Mouse (Mus musculus) erythroid progenitor cell, adult 5-6 weeks (primary cell): Measurements from ENCODE around the gene Ugt1a6a. TPM values are rescaled to one million over a fixed set of nuclear protein-coding genes. Genes with fewer than 3 reads are reported as not detected.
"Not testable (repeated sequence)": the region's sequence is repeated elsewhere in the genome, so short reads cannot be mapped to it uniquely, and the experiment has no call there.

Experiments used
- ATAC-seq: replicated peaks from 2 replicates; pipeline ENCODE4 v1.8.0; 2016; ENCODE audit warnings: moderate number of reproducible peaks, mild to moderate bottlenecking, moderate TSS enrichment, inconsistent platforms; ENCODE audit not compliant: poor library complexity, low FRiP score, severe bottlenecking
- total RNA-seq, 2 experiments: library from RNA; stranded (forward) in 1 of 2; stranded (reverse) in 1 of 2; fragments of 150-400 nt in 1 of 2; fragments of 186-747, 209-891 nt in 1 of 2; gene quantifications; 2 replicates each; pipeline versions ENCODE4 v1.2.3 to v1.2.4; 2015 to 2017; ENCODE audit warnings: low replicate concordance in 2 of 2

The Ugt1a6a gene
- total RNA-seq, 2 experiments from 2014 or later = 5.9 TPM; not detected in 1

DNA sequence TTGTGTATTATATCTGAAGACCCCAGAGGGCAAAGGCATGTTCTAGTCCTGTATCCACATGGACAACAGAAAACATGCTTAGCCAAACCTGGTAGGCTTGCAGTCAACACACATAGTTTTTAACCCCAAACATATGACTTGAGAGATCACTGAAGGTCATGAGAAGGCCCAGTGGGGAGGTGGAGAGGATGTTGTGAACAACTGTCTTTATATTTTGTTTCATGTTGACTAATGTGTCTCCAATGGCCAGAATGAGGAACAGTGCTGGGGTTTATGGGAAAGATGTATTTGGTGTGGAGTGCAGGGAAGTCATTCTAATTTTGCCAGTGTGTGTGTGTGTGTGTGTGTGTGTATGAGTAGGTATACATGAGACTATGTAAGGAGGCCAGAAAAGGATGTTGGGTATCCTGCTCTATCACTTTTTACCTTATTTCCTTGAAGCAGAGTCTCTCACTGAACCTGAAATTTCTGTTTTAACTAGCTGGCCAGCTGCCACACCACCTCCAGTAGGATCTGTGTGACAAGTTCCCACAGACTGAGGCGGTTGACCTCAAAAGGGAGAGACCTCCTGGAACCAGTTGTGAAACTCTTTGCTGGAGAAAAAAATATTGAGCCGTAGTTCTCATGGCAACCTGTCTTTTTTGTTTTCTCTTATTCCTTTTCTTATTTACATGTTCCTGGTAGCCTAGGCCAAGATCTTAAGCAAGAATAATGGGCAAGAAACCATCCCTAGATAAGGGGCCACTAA is 89.6 kb downstream of the Ugt1a6a start:
- ATAC-seq = no peak

DNA sequence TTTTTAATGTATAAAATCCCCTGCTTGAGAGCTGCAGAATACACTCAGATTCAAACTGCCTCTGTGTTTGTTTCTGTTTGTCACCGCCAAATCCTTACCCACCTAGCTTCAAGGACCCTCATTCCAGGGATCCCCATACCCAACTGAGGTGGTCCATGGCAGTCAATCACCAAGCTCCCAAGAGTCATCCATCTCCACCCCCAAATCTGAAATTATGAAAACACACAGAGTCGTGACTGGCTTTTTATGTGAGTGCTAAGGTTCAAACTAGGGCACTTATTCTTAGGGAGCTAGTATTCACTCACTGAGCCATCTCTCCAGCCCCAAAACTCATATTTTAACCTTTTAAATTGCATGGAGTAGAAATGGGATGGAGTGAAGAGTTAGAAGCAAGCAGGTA is 90.7 kb downstream of the Ugt1a6a start:
- not testable (repeated sequence) for ATAC-seq

DNA sequence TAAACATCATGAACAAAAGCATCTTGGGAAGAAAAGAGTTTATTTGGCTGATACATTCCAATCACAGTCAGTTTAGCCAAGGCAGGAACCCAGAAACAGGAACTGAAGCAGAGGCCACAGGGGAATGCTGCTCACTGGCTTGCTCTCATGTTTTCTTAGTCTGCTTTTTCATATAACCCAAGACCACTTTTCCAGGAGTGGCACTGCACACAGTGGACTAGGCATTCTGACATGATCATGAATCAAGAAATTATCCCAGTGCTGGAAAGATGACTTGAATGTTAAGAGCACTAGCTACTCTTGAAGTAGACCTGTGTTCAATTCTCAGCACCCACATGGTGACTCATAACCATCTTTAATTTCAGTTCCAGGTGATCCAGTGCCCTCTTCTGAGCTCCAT is 91.1 kb downstream of the Ugt1a6a start:
- ATAC-seq = no peak

DNA sequence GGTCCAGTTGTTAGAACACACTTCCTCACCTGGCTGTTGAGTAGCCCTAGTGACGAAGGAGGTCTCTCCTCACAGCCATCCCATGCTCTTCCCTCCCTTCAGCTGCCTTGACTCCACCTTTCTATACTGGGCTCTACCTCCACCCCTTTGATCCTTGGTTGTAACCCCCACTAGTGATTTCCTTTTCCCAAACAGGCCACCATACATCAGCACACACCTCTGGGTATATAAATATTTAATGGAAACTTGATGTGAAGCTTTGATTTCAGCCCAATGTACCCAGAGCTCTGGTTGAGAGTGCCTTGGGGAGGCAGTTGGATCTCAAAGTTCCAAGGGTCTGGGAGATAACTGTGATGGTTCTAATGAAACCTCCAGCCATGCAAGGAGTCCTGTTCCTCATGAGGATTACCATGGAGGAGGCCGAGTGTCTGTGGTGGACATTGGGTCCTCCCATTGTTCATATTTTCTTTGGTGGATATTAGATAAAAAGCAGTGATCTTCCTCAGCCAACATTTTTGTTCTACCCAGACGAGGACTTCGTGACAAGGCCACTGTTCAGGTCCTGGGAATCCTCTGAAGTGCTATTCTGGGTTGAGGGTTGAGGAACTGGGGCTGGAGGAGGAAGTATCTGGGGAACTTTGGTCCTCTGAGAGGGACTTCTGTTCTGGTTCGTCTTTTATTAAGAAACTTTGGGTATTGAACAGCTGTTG is 92.2 kb downstream of the Ugt1a6a start, which contains the start of gene Mroh2a:
Mroh2a (plus strand) TSS at position 317 of the 710 bp plus-strand sequence.
- no peak for ATAC-seq

DNA sequence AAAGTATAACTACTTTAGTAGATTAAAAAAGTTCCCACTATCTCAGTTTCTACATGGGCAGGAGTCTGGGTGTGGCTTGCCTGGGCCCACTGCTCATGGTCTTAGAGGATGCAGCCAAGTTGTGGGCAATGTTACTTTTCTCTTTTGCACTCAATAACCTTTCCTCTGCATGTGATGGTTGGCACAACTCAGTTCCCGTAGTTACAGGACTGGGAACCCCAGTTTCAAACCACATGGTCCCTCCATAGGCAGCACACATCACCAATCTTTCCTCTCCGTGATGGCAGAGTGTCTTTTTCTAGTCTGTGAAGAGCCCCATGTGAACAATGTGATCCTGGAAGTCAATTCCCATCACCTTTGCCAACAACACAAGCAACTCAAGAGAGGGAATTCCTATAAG is 92.9 kb downstream of the Ugt1a6a start:
- 0 out of 2 replicates have a peak, but pooled peaks have one; percentile 18 for ATAC-seq

DNA sequence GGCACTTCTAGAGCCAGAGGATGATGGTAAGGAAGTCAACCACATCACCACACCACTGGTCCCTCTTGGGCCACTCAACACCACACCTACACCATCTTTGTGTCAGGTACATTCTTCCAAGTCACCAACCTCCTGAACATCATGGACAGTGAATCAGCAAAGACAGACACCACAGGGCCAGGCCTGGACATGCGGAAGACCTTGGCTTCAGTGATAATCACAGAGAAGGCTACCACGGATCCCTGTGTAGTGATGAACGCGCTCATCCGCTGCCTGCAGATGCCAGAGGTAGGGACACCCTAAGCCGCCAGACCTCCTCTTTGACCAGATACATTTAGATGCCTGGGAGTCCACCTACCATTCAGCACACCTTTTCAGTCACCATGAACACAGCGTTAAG is 93.5 kb downstream of the Ugt1a6a start:
- ATAC-seq = no peak

DNA sequence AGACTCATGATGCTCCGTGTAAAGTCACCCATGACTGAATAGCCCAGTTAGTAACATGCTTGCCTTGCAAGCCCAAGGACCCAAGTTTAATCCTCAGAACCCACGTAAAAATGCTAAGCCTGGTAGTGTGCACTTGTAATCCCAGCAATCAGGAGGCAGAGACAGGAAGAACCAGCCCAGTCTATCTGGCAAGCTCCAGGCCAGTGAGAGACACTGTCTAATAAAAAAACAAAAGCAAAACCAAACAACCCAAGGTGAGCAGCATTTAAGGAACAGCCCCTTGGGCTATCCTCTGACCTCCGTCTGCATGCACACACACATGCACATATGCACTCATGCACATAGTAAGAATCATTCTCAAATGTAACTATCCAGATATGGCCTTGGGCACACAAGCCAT is 95.0 kb downstream of the Ugt1a6a start:
- no peak for ATAC-seq

DNA sequence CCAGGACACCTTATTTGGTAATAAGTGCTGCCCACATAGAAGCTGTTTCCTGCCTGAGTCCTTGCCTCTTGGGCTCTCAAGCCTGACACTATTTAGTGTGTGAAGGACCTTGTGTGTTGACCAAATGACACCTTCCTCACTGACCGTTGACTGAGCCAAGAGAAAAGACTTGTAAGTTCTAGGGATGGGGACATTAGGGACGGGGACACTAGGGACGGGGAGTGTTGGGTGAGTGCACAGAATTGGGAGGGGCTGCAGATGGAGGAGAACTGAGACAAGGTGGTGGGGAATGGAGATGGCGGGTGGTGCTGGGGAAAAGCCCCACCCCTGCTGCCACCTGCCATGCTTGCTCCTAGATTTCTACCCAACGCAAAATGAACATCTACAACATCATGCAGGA is 95.4 kb downstream of the Ugt1a6a start:
- no peak for ATAC-seq

DNA sequence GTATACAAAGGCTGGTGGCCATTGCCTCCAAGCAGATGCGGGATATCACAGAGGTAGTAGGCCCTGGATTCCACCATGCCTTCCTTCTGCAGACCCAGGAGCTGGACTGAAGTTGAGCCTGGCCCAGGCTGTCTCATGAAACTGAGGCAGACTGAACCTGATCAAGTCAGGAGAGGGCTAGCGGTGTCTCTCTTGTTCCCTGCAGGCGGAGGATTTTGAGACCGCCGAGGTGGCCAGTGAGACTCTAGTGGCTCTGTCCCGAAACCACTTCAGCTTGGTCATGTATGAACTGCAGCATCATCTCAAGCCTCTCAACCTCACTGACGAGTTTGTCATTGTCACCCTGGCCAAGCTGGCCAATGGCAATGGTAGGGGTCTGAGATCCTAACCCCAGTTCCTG is 95.8 kb downstream of the Ugt1a6a start:
- no peak for ATAC-seq

DNA sequence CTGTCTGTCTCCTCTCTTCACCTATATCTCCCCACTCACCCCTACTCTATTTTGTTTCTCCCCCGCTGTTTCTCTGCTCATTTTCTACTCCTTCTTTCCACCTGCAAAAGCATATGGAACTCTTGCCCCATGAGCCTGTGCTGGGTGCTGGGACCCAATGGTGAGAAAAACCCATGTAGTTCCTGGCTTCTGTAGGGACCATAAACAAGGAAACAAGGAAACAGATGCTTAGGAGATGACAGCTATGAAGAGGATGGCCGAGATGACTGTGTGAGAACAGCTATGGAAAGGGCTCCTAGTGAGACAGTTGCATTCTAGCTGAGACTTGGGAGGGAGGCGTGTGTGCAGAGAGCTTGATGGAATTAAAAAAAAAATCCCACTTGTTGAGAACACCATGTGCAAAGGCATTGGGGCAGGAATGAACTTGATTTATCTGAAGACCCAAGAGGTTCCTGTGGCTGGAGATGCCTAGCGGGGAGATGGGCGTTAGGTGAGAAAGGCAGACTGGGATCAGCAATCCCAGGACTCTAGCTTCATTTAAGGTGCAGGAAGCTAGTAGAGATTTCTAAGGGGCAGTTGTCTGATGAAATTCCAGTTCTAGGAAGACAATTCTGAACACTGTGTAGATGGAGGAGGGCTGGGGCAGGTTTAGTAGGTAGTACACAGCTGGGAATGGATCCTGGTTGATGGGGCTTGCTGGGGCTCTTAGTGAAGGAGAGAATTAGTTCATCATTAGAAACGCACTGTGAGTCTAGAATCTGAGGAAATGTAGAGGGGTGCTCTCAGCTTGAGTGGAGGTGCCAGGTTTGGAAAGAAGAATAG is 96.6 kb downstream of the Ugt1a6a start:
- ATAC-seq = no peak

DNA sequence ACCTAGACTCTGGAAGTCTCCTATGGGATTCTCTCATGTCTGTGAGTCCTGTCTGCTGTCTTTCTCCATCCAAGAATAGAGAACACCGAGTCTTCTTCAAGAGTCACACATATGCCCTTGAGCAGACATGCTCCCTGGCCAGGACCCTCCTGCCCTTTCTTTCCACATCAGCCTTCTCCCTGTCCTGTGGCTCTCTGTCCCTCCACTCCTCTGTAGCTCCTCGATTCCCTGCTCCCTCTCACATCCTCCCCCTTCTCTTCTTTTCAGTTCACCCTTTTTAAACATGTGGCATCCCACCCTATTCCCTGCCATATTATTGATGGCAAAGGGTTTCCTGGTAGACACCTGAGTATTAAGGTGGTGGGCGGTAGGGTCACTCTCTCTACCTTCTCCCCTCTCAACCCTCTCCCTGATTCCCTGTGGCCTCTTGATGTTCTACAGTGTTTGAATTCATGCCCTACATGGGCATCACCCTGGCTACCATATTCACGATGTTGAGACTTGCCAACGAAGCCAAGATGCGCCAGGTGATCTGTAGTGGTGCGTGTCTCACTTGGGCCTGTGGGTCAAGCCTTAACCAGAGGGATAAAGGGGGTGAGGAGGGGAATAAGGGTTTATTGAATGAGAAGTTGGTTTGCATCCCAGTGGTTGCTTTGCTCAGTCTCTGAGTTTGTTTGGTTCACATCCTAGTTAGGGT is 97.3 kb downstream of the Ugt1a6a start:
- no peak for ATAC-seq

DNA sequence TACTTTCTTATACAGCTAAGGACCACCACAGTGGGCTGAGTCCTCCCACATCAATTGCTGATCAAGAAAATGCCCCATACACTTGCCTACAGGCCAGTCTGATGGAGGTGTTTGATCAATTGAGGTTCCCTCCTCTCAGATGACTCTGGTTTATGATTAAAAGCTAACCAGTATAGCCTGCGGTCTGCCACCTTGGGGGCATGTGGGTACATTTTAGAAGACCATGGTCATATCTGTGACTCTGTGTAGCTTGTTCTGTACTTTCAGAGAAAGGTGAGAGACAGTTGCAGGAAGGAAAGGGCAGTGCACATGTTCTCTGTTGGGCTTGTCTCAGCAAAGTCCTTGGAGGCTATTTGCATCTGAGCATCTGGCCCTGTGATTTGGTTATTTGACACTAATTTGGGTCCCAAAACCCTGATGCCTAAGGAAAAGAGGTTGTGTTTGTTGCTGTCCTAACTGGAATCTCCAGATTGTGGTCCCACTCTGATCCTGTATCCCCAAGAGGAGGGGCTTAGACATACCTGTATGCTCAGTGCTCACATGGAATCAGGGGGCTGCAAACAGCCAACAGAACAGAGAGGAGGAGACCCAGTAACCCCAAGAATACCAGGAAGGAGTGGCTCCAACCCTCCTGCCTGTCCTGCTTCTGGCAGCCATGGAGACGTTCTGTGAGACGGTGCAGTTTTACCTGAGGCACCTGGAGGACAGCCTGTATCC is 98.2 kb downstream of the Ugt1a6a start:
- ATAC-seq = no peak

DNA sequence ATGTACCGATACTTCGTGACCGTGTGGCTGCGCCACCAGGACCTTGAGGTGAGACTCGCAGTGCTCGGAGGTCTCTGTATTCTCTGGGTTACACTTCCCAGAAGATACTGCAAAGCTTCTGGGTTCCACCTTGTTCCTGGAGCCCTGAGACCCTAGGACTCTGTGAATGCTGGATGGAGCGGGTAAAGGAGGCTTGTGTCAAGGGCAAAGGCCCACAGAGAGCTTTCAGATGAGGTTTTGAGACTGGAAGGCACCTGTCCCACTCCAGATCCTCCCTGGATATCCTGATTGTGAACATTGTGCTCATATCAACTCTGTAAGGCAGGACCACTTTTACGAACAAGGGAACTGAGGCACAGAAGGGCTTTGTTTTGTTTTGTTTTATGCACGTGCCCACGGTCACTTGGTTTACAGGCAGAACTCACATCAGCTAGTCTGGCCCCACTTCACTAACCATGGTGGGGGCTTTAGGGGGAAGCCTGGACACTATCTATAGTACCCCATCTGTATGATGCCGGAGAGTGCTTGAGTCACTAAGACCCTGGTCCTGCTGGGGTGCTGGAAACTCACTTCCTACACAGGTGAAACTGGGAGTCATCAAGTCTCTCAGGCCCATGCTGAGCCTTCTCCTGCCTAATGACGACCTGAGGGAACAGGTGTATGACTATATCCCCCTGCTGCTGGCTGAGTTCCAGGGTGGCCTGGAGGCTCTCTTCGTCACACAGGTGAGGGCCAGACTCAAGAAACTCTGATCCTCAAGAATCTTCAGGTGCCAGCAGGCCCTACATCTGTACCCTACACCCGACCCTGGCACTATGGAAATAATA is 99.0 kb downstream of the Ugt1a6a start:
- no peak for ATAC-seq

DNA sequence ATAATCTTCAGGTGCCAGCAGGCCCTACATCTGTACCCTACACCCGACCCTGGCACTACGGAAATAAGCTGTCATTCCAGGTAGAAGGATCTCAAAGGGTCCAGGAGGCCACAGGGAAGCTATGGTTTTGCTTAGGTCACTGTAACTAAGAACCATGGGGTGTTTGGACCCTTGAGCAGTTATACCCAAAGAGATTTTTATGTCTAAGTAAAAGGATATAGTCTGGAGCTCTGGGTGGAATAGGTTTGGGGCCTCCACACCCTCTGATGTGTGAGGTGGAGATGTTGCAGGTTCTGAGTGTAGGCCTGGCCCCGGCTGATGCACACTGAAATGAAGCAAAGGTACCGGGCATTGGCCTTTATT is 99.6 kb downstream of the Ugt1a6a start:
- ATAC-seq = no peak

DNA sequence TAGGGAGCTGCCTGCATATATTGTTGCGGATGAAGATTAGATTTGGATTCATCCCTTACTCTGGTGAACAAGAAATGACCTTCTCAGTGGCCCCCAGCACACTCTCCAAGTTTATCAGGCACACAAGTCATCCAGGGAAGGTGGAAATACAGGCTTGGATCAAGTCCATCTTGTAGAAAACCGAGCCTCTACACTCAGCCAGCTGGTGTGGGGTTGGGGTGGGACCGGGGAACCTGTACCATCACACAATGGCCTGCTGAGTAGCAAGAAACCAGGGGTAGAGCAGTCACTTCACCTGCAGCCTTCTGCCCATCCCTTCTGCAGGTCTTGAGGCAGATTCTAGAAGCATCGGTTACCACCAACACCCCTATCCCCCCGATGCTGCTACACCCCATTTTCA is 100.0 kb downstream of the Ugt1a6a start:
- ATAC-seq = no peak

DNA sequence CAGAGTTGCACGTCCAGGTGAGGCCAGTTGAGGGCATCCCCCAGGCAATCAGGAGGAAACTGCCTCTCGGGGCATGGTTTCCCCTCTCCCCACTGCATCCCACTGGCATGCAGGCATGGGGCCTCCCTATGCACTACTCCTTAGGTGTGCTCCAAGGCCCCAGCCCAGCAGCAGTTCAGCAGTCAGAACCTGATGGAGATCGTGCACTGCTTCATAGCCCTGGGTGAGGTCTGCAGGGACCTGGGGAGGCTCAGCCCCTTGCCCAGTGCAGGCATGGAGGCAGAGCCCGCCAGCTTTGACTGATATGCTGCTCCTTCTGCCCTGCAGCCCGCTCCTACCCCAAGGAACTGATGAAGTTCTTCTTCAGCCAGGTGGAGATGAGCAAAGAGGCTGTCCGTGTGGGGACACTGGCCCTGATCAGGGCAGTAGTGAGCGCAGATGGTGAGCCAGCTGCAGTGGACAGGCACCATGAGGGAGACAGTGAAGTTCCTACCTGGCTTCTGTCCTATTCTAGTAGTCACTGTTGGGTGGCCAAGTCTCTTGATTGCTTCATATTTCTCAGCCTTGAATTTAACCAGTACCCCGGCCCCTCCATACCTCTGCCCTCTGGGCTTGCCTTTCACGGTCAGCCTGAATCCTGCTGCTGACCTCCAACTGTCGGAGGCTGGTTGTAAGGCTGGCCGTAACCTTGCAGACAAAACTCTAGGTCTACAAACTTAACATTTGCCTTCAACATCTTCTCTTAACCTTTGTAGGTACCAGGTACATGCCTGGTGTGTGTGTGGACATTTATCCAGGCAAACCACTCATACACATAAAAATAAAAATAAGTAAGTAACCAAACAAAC is 100.7 kb downstream of the Ugt1a6a start:
- no peak; the same call in 1 of the 2 replicates for ATAC-seq

DNA sequence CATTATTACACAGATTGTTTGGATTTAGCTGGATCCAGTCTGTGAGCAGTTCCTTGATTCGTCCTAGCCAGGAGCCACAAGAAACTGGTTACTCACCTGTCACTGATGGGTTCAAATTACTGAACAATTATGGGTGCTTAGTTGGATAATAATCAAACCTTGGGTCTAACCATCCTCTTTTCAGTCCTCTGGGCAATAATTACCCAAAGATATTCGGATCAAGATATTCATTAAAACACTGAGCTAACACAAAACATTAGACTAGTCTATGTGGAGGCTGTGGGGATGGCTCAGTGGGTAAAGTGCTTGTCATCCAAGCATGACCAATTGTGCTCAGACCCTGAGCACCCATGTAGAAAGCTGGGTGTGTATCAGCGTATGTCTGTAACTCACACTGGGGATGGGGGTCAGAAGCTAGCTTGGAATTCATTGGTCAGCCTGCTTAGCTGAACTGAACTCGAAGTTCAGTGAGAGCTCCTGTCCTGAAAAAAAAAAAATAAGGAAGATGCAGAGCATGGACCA is 101.3 kb downstream of the Ugt1a6a start:
- no peak for ATAC-seq
